Mouse (Mus musculus): Measurements from ENCODE around the gene Gm28048. TPM values are rescaled to one million over a fixed set of nuclear protein-coding genes. Genes with fewer than 3 reads are reported as not detected.

The Gm28048 gene
- total RNA-seq, 1 experiment from 2014 or later, result 27.5 TPM

DNA sequence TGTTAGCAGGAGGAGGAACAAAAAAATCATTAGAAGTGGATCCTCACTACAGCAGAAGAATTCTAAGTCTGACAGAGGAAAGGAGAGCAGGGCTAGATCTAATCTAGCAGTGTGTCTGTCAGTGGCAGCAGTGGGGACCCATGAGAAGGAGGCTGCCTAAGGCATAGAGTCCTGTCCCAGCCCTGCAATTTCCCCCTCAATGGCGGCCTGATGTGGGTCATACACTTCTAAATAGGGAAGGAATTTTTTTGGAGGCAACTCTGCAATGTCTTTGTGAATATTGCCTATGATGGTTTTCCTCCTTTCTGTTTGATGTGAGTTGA lies 188.0 kb downstream of the Gm28048 start:
- no peak for DNase-seq

DNA sequence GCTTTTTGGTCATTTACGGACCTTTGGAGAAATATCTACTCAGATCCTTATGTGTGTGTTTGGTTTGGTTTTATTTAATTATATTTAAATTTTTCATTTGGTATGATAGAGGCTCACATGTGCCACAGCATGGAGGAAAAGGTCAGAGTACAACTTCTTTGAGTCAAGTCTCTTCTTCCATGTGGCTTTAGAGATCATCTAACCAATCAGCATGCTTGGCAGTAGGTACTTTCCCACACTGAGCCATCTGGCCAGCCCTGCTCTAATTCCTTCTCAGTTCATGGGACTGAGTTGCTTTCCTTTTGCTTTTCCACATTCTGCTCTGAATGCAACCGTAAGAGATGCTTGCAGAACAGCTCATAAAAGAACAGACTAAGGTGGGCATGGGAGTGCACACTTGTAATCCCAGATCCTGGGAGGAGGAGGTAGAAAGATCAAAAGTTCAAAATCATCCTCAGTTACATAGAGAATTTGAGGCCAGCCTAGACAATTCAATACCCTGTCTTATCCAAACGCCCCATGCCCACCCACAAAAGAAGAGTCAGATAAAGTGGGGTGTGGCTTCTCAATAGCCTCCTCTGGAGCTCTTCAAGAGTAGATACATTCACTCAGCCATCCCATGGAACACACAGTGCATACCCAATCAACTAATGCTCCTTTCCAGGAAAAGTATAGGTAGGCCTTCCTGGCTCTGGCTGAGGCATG lies 188.6 kb downstream of the Gm28048 start:
- DNase-seq, result no peak

DNA sequence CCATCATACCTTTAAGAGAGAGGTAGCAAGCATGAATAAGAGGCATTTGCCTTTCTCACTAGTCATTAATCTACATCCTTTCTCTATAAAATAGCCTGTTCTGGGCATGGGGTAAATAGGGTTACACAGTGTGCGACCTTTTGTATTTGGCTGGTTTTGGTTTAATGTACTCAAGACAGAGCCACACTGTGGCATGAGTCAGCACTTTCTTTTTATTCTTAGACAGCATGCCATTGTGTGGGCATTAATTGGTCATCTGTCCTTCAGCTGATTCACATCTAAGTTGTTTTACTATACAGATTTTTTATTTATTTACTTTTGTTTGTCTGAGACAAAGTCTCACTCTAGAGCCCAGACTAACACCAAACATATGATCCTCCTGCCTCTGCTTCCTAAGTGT lies 189.7 kb downstream of the Gm28048 start:
- DNase-seq, result no peak

GRCm38 (mm10) chr11:22791726-22792125 lies 190.2 kb downstream of the Gm28048 start:
- no peak for DNase-seq

- DNase-seq, result no peak
Measured at GRCm38 (mm10) chr11:22787833-22788232, 194.1 kb downstream of the Gm28048 start.

Other genes with a start within 250 kb of the Gm28048 start
- gene B3gnt2, start 121.1 kb downstream of the Gm28048 start, total RNA-seq (2021), result 43.9 and 46.6 TPM in 2 replicates
- 25.6 and 28.3 TPM in 2 replicates for gene Zrsr1, start 10.1 kb downstream of the Gm28048 start, total RNA-seq (2021)
- 102 and 105 TPM in 2 replicates for gene Commd1, start 292 bp upstream of the Gm28048 start, total RNA-seq (2021)
- 210 and 212 TPM in 2 replicates for gene Cct4, start 8.4 kb upstream of the Gm28048 start, total RNA-seq (2021)
- gene Fam161a, start 25.4 kb upstream of the Gm28048 start, total RNA-seq (2021), result 40.7 and 45.5 TPM in 2 replicates